Mouse (Mus musculus) cerebellum, postnatal 14 days (tissue): ENCODE results near the gene Btbd35f4.
"Not testable (repeated sequence)": the region's sequence is repeated elsewhere in the genome, so short reads cannot be mapped to it uniquely, and the experiment has no call there.

Experiments
- DNase-seq, 2 experiments: peaks; one replicate each; pipeline ENCODE4 v3.0.0; 2021; ENCODE audit warnings: mixed read lengths in 2 of 2

Btbd35f4 gene

GRCm38 (mm10) chrX:4800196-4800595, at the start of gene Btbd35f4:
Btbd35f4 (plus strand) TSS chrX:4800496.
- DNase-seq, result not testable (repeated sequence)

GRCm38 (mm10) chrX:4840016-4840415, 39.7 kb downstream of the Btbd35f4 start:
- DNase-seq, result not testable (repeated sequence)
